Mouse (Mus musculus) gastrocnemius, adult 18-20 months (tissue): ENCODE measurements at regions not wholly inside any gene's neighbourhood (a gene's known extent, or its start where the extent isn't known, plus 50 kb on each side); places are given as distances from the start of the nearest gene placed in this dataset.
A peak's percentile ranks its signal among the peaks of the same experiment; 100 is the strongest.

ENCODE experiments used
- DNase-seq: peaks from one replicate; pipeline ENCODE4 v3.0.0; 2021; ENCODE audit warnings: low spot score

GRCm38 (mm10) chr1:137332108-137332769 lies 372.0 kb upstream of the Nr5a2 start:
- DNase-seq, result no peak

GRCm38 (mm10) chr1:137331746-137332107 lies 371.5 kb upstream of the Nr5a2 start:
- no peak for DNase-seq

GRCm38 (mm10) chr1:137330634-137331033 lies 370.4 kb upstream of the Nr5a2 start:
- DNase-seq, result peak; percentile 17

GRCm38 (mm10) chr1:137323884-137324594 lies 363.8 kb upstream of the Nr5a2 start:
- no peak for DNase-seq

GRCm38 (mm10) chr1:137323035-137323680 lies 362.9 kb upstream of the Nr5a2 start:
- DNase-seq, result no peak

- no peak for DNase-seq
These were observed 342.6 kb upstream of the Nr5a2 start for GRCm38 (mm10) chr1:137302757-137303422.

- DNase-seq, result no peak
These were observed 337.7 kb upstream of the Nr5a2 start for GRCm38 (mm10) chr1:137297780-137298569.

GRCm38 (mm10) chr1:137289456-137289855 lies 329.2 kb upstream of the Nr5a2 start:
- no peak for DNase-seq

GRCm38 (mm10) chr1:137283291-137283690 lies 323.0 kb upstream of the Nr5a2 start:
- no peak for DNase-seq

- no peak for DNase-seq
These were observed 322.2 kb upstream of the Nr5a2 start for GRCm38 (mm10) chr1:137282457-137282856.

GRCm38 (mm10) chr1:137280391-137281386 lies 320.4 kb upstream of the Nr5a2 start:
- DNase-seq, result no peak

- DNase-seq, result no peak
These were observed 319.7 kb upstream of the Nr5a2 start for GRCm38 (mm10) chr1:137279981-137280380.

GRCm38 (mm10) chr1:137270659-137271612 lies 310.7 kb upstream of the Nr5a2 start:
- DNase-seq, result no peak

GRCm38 (mm10) chr1:137262806-137263370 lies 302.6 kb upstream of the Nr5a2 start:
- no peak for DNase-seq

- no peak for DNase-seq
These were observed 301.9 kb upstream of the Nr5a2 start for GRCm38 (mm10) chr1:137262121-137262525.

GRCm38 (mm10) chr1:137256294-137256693 lies 296.0 kb upstream of the Nr5a2 start:
- no peak for DNase-seq

- no peak for DNase-seq
These were observed 294.8 kb upstream of the Nr5a2 start for GRCm38 (mm10) chr1:137255041-137255440.

GRCm38 (mm10) chr1:137254634-137255033 lies 294.4 kb upstream of the Nr5a2 start:
- DNase-seq, result no peak

GRCm38 (mm10) chr1:137227098-137227485 lies 266.8 kb upstream of the Nr5a2 start:
- no peak for DNase-seq
